Mouse (Mus musculus) testis, adult 2 months (tissue): ENCODE measurements around the gene Dglucy.

Source experiments
- CTCF ChIP-seq: fragments of 200-500 bp; IDR thresholded peaks from 2 replicates; pipeline ENCODE4 v1.5.1; 2012; ENCODE audit warnings: low read depth, mild to moderate bottlenecking, inconsistent platforms, low read length, moderate library complexity; ENCODE audit not compliant: control insufficient read depth, insufficient read depth, insufficient replicate concordance
- POLR2A ChIP-seq: fragments of 200-500 bp; IDR thresholded peaks from 2 replicates; pipeline ENCODE4 v1.6.1; 2012; ENCODE audit warnings: low read depth, mild to moderate bottlenecking, inconsistent platforms, low read length, moderate library complexity; ENCODE audit not compliant: control insufficient read depth

DNA sequence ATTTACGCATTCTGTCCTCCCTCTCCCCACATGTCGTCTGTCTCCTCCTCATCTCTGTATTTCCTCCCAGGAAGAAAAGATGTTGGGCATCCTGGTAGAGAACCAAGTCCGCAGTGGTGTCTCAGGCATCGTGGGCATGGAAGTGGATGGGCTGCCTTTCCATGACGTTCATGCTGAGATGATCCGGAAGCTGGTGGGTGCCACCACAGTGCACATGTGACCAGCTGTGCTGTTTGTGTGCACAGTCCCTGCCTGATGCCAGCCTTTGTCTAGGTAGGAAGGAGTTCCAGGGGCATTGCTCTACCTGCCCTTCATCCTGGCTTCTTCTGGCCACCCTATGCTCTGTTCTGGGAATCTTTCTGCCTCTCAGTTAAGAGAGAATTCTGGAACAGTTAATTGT, 92.4 kb downstream of the Dglucy start:
- TF ChIP-seq CTCF (no peak), POLR2A (no peak)
